Mouse (Mus musculus): ENCODE data around the gene Nfe2l3. TPM values are rescaled to one million over a fixed set of nuclear protein-coding genes. Genes with fewer than 3 reads are reported as not detected.

The Nfe2l3 gene
- total and polyA plus RNA-seq, 3 experiments, result 0.14 to 0.17 TPM; not detected in 1

DNA sequence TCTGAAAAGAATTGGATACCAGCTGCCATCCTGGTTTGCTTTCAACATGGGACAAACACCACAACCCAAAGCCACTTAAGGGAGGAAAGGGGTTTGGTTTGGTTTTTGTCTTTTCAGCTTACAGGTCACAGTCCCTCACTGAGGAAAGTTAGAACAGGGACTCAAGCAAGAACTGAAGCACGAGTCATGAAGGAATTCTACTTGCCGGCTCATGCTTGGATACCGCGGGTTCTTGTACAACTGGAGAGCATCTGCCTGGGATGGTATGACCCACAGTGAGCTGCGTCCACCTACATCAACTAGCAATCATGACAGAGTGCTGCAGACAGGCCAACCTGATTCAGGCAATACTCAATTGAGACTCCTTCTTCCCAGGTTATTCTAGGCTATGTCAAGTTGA is 54.3 kb downstream of the Nfe2l3 start:
- Histone ChIP-seq H3K4me1 (ENCODE audit: control insufficient read depth in 1 of 2, insufficient read depth in 2 of 2) (no peaks in the 10 kb centered on the region), H3K9me3 (replicated peaks; ENCODE audit: low read length) (peaks cover 4% of the 10 kb centered on the region), H3K27me3 (replicated peaks) (no peaks in the 10 kb centered on the region), H3K9ac (ENCODE audit: insufficient read depth, low read depth) (no peak overlapping the region), H3K4me3 (replicated peaks in 1 of 3; ENCODE audit: low read depth in 2 of 3, low read length in 2 of 3, poor library complexity in 1 of 3) (no peak overlapping the region), H3K79me2 (replicated peaks; ENCODE audit: control insufficient read depth, extremely low read depth, insufficient read depth, poor library complexity, severe bottlenecking) (no peaks in the 10 kb centered on the region), H3K27ac (ENCODE audit: insufficient read depth, low read depth) (no peak overlapping the region), H3K36me3 (replicated peaks in 1 of 2; ENCODE audit: control insufficient read depth in 1 of 2, insufficient read depth in 1 of 2, low read length in 1 of 2) (peaks cover 9 to 14% of the 10 kb centered on the region in 2 experiments), H3K4me2 (ENCODE audit: insufficient read depth, low read depth, poor library complexity, severe bottlenecking) (no peak overlapping the region)
- dilution Hi-C loops (cut with MboI; ENCODE audit: extremely low pct_ligation_motif_present, extremely low pct_unique_long_range_greater_than_20kb, low sequenced_read_pairs), result no loop called here
- TF ChIP-seq CTCF (conservative IDR thresholded peaks at IDR 0.05 in 1 of 2, IDR thresholded peaks at IDR 0.05 in 1 of 2; ENCODE audit: low read depth in 2 of 2, low read length in 2 of 2), result no peak
- TF ChIP-seq ETS1 (conservative IDR thresholded peaks at IDR 0.05; ENCODE audit: low read depth, low read length), result no peak
- no peak for TF ChIP-seq EP300 (IDR thresholded peaks at IDR 0.05; ENCODE audit: low read length)
- in situ Hi-C loops (cut with MboI; ENCODE audit: low pct_ligation_motif_present, low pct_unique_long_range_greater_than_20kb, low sequenced_read_pairs), result no loop called here
- DNase-seq (ENCODE audit: extremely low read depth), result no peak

DNA sequence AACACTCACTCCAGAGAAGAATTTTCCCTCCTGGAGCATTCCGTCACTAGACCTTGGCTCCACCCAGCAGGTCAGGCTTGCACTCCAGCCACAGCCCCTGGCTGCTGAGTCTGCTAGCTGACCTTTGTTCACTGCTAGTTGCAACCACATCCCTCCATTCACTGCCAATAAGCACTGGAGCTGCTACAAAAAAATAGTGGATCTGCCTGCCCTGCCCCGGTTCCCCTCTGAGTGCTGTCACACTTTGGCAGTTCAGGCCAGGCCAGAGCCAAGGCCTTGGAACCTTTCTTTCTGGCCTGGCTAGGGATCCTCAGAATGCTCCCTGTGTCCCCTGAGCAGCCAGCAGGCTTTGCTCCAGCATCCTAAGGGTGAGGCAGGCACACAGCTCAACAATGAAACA is 57.3 kb downstream of the Nfe2l3 start:
- no peak for DNase-seq (ENCODE audit: extremely low read depth)
- Histone ChIP-seq H3K4me3 (replicated peaks in 1 of 3; ENCODE audit: low read depth in 2 of 3, low read length in 2 of 3, poor library complexity in 1 of 3) (no peak overlapping the region), H3K9me3 (replicated peaks; ENCODE audit: low read length) (peaks cover 4% of the 10 kb centered on the region), H3K4me2 (ENCODE audit: insufficient read depth, low read depth, poor library complexity, severe bottlenecking) (no peak overlapping the region), H3K9ac (ENCODE audit: insufficient read depth, low read depth) (no peak overlapping the region), H3K79me2 (replicated peaks; ENCODE audit: control insufficient read depth, extremely low read depth, insufficient read depth, poor library complexity, severe bottlenecking) (no peaks in the 10 kb centered on the region), H3K4me1 (ENCODE audit: control insufficient read depth in 1 of 2, insufficient read depth in 2 of 2) (no peaks in the 10 kb centered on the region), H3K27me3 (replicated peaks) (no peaks in the 10 kb centered on the region), H3K36me3 (replicated peaks in 1 of 2; ENCODE audit: control insufficient read depth in 1 of 2, insufficient read depth in 1 of 2, low read length in 1 of 2) (no peaks in the 10 kb centered on the region), H3K27ac (ENCODE audit: insufficient read depth, low read depth) (no peak overlapping the region)
- no peak for TF ChIP-seq SIN3A (IDR thresholded peaks at IDR 0.05; ENCODE audit: low read length)
- TF ChIP-seq MEF2A (IDR thresholded peaks at IDR 0.05; ENCODE audit: borderline replicate concordance, low read depth, low read length), result no peak
- no peak for TF ChIP-seq NRF1 (IDR thresholded peaks at IDR 0.05; ENCODE audit: low read depth, low read length)
- TF ChIP-seq TBP (conservative IDR thresholded peaks at IDR 0.05; ENCODE audit: low read depth, low read length), result no peak
- TF ChIP-seq CHD2 (IDR thresholded peaks at IDR 0.05; ENCODE audit: low read length), result no peak
- TF ChIP-seq RAD21 (IDR thresholded peaks at IDR 0.05; ENCODE audit: low read depth, low read length), result no peak
- no peak for TF ChIP-seq USF1 (IDR thresholded peaks at IDR 0.05; ENCODE audit: low read depth, low read length)
- no peak for TF ChIP-seq USF2 (conservative IDR thresholded peaks at IDR 0.05; ENCODE audit: low read depth, low read length)
- TF ChIP-seq POLR2AphosphoS2 (IDR thresholded peaks at IDR 0.05; ENCODE audit: low read depth, low read length), result no peak
- no peak for TF ChIP-seq E2F4 (IDR thresholded peaks at IDR 0.05; ENCODE audit: insufficient replicate concordance, low read depth, low read length)
- TF ChIP-seq HCFC1 (IDR thresholded peaks at IDR 0.05; ENCODE audit: low read depth, low read length), result no peak
- no peak for TF ChIP-seq ZNF384 (IDR thresholded peaks at IDR 0.05; ENCODE audit: low read depth, low read length)
- TF ChIP-seq POLR2A (IDR thresholded peaks at IDR 0.05; ENCODE audit: low read depth, low read length), result no peak
- no peak for TF ChIP-seq EP300 (IDR thresholded peaks at IDR 0.05; ENCODE audit: low read length)
- TF ChIP-seq TCF12 (IDR thresholded peaks at IDR 0.05; ENCODE audit: low read depth, low read length), result no peak
- TF ChIP-seq CHD1 (IDR thresholded peaks at IDR 0.05; ENCODE audit: low read depth, low read length), result no peak
- TF ChIP-seq PAX5 (IDR thresholded peaks at IDR 0.05; ENCODE audit: low read length), result no peak
- in situ Hi-C loops (cut with MboI; ENCODE audit: low pct_ligation_motif_present, low pct_unique_long_range_greater_than_20kb, low sequenced_read_pairs), result no loop called here
- dilution Hi-C loops (cut with MboI; ENCODE audit: extremely low pct_ligation_motif_present, extremely low pct_unique_long_range_greater_than_20kb, low sequenced_read_pairs), result no loop called here

Measured in CH12.LX (cell line).